Mouse (Mus musculus) v-Abl transformed pro-B cells (cell line): ENCODE measurements around the gene Rbbp7.

Experiments used
- in situ Hi-C, 2 experiments: fragments of 400-800 bp; cut with MboI; formaldehyde crosslinking; loops; one replicate each; pipeline ENCODE4 v1.15.1; 2025; ENCODE audit not compliant: unreplicated experiment in 2 of 2

Gene Rbbp7

DNA sequence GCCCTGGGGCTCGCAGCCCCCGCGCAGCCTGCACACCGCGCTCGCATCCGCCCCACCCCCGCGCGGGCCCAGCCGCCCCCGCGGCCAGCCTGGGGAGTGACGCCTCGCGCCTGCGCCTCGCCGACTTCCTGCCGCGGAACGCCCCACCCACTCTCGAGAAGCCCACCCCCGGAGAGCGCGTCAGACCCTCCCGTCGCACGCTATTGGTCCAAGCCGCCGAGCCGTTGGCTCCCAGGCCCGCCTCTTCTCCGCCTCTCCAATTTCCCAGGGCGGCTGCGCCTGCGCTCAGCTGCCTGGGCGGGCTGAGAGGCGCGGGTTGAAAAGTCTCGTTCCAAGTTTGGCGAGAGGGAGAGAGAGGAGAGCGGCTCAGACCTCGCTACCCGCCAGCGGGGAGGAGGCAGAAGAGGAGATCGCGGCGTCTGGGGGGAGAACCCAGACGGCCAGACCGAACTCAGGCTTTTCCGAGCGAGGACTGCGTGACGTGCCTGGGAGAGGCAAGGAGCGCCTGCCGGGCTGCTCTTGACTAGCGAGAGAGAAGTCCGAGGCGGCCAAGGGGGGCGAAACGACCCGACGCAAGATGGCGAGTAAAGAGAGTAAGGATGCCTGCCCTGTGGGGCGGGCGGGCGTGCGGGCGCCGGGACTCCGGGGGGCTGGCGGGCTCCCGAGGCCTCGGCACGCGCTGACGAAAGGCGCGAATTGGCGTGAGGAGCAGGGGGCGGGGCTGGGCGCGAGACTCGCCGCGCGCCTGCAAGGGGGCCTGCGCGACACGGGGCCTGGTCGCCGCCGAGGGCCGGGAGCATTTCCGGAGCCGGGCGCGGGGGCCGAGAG is at the start of gene Rbbp7:
TSS of gene Rbbp7 (plus strand) at position 288 of the 828 bp plus-strand sequence.
- in situ Hi-C loops: loop anchor here (10.0 to 25.0 kb wide), 2 partner anchors 1194 to 1202 kb away; partner anchors contain the start of gene Zrsr2 (in 2 of the 2)

DNA sequence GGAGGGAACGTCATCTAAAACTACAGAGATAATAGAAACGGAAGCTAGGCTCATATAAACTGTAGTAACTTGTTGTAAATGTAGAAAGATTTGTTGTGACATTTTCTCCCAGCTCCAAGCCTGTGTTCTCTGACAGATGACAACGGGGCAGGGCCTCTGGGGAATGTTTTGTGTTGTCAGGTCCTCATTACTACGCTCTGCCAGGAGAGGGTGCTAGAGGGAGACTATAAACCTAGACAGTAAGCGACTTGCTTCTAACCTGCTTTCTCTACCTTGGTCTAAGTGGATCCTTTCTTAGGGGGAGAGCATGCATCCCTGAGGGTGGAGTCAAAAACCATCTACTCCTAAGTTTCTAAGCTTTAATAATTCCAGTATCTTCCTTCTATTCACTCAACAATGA is 42.4 kb upstream of the Rbbp7 start:
- in situ Hi-C loops: loop anchor here (5.0 to 10.0 kb wide), 3 partner anchors 74 to 157 kb away; no protein-coding TSS in a partner anchor

DNA sequence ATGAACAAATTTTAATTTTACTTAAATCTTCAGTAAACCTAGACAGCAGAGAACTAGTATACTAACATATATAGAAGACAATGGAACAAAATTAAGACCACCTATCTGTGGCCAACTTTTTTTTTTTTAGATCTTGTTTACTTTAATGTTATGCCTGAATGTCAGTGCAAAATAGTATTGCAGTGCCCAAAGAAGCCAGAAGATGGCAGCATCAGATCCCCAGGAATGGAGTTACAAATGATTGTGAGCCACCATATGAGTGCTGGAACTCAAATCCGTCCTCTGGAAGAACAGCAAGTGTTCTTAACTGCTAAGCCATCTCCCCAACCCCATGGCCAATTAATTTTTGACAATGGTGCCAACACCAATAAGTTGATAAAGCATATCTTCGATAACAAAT is 40.6 kb upstream of the Rbbp7 start:
- in situ Hi-C loops: loop anchor here (5.0 to 10.0 kb wide), 3 partner anchors 73 to 155 kb away; no protein-coding TSS in a partner anchor

DNA sequence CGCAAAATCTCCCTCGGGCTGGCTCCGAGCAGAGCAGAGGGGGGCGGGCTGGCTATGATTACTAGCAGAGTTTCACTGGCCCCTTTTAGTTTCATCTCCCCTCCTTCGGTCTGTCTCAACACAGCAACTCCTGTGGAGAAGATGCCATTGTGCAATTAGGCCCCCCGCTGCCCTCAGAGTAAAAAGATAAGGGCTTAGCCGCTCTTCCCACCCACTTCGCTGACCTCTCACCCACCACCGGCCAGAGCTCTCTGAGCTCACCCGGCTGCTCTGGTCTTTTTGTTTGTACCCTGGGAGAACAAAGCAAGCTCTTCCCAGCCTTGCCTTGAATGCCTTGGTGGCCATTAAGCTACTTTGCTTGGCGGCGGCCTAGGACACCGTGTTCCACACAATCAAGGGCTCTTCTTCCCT is 32.8 kb upstream of the Rbbp7 start:
- in situ Hi-C loops: no loop called here

DNA sequence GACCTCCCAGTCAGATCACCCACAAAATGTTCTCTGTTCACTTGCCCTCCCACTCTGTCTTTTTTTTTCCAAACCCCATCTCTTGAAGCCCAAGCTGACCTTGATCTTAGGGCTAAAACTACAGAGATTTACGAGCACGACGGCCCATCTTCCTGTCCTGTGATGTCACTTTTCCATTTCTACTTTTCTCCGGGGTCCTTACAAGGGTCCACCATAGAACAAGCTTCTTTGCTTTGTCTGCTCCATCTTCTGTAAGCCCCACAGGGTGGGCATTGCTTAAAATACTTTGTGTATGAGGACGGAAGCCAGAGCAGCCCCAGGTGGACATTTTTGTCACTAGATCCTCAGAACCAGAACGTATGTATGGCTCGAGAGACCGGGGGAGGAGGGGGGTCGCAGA is 32.4 kb upstream of the Rbbp7 start:
- in situ Hi-C loops: no loop called here

DNA sequence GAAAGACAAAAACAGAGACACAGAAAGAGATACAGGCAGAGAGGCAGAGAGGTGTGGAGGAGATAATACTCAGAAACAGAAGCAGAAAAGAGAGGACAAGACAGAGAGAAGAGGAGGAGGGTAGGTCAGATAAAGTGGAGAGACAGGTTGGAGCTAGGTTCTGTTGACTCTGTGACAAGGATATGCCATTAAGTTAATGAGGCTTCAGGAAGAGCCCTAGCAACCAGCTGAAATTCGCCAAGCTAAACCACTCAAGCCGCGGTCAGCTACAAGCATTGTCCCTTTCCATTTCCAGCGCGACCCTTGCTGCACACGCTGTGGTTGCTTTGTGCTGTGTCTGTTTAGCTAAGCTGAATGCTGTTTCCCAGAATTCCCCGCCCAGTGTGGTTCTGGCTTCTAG is 32.0 kb upstream of the Rbbp7 start:
- in situ Hi-C loops: no loop called here

DNA sequence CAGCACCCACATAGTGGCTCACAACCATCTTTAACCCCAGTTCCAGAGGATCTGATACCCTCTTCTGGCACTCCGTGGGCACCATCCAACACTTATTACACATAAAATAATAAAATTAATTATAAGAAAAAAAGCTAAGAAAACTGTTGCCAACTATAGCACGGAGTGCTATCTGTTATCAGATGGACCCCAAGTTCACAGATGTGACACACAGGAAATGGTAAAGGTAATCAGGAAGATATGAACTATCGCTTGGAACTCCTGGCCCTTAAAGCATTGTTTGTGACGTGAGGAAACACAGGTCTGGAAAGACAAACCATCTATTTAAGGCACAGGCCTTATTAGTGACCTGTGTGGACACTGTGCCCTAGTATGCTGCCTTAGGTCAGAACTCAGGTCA is 30.2 kb upstream of the Rbbp7 start:
- in situ Hi-C loops: no loop called here

DNA sequence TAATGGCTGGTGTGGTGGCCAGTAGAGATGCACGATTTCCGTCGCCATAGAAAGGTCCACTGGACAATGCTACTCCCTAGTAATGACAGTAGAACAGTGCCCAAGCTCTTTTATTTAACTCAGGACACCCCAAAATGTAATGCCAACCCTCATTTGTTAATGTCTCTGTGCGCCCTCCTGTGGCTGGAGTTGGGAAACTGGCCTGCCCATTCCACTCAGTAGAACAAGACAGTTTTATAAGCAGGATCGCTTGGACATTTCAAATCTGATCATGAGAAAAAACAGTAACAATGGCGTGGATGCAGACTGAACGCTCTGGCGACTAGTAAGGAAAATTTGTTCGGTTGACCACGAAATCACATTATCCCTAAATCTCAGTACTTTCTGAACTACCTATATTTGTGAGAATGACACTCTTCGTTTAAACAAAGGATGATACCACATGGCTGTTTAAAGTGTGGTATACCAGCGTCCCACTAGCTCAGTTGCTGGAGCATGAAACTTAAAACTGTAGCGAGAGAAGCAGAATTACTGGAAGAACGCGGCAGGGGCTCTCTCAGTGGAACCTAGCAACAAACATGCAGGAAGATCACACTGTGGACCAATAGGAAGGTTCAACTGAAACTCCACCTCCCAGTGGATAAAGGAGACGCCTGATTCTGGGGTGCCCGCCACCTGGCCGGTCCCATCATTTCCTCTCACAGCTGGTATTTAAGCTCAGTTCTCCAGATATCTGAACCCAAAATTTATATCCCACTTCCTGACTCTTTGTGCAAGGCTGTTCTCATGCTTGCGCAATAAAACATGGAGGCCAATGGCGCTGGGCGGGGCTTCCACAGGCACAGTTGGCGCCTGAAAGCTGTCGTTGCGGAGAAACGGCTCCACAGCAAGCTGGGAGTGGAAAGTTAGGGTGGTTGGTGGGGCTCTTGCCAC is 24.9 kb upstream of the Rbbp7 start:
- in situ Hi-C loops: no loop called here

DNA sequence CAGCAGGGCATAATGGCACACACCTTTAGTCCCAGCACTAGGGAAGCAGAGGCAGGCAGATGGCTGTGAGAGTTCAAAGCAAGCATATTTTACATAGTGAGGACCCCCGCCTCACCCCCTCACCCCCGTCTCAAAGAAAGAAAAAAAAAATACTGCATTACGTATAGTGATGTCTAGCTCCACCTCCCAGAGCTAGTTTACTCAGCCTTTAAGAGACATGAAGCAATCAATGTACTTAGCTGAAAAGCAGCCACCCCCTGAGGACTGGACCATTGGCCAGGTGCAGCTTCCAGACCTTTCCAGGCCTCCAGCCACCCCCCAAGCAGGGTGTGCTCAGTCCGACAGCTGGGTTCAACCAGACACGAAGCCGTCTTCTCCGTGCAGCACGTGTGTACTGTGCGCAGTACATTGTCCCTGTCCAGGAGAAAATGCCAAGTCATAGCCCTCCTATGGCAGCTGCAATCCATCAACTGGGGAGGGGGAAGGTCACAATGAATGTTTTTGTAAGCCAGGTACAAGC is 24.0 kb upstream of the Rbbp7 start:
- in situ Hi-C loops: no loop called here

DNA sequence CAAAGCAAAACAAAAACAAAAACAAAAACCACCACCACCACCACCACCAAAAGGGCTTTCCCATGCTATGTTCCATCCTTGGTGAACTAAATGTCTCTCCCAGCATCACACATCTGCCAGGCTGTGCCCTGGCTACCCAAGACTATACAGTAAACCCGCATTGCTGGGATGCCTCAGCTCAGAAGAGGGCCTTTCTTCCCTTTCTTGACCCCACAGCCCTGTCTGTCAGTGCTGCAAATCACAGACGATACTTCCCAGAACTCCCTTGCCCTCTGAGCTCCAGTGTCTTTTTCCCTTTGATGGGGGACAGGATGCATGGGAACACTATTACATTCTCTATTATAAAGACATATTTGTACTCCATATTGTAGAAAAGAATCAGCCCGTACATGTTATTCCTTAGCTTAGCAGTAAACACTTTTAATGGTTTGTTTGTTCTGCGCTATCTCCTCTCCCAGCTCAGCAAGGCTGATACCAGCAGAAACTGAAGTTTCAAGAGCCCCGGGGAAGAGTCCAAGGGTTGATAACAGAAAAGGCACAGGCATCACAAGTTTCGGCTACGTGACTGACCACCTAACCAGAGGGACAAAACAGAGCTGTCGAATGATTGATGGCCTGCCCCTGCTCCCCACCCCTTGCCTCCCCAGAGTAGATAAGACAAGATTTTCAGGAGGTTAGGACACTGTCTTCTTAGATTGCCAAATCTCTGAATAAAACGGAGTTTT is 11.3 kb upstream of the Rbbp7 start:
- in situ Hi-C loops: no loop called here

DNA sequence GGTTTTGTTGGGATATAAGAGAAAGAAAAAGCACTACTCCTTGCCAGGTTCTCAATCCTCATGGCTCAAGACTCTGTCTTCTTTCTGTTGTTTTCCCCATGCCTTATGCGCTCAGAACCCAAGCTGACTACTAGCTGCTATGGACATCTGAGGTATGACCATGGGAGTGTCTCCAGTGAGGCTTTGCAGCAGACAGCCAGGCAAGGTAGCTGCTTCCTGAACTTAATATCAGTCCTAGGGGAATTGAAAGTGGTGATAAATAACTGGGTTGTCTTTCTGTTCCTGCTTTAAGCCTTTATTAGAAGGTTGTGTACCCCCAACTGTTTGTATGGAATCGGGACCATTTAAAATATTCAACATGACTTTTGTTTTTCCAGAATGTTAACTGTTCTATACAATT is 7.8 kb upstream of the Rbbp7 start:
- in situ Hi-C loops: loop anchor here in 1 of 2 experiments (25.0 kb wide), 1 partner anchor 1210 kb away; the partner anchor contains the start of gene Zrsr2

DNA sequence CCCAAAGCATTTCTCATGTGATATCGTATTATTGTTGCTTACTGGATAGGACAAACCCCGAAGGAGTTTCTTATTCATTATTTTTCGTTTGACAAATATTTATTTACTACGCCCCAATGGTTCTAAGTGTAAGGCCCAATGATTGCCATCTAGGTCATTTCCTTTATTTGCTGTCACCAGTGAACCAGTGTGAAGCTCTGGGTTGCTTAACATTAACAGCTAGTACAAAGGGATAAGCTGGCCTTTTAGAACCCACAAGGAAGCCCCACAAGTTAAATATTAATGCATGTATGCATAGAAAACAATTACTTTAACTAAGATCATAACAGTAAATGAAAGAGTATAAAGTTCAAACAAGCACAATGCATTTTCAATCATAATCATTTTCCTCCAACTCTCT is 5.9 kb upstream of the Rbbp7 start:
- in situ Hi-C loops: loop anchor here in 1 of 2 experiments (25.0 kb wide), 1 partner anchor 1208 kb away; the partner anchor contains the start of gene Zrsr2

DNA sequence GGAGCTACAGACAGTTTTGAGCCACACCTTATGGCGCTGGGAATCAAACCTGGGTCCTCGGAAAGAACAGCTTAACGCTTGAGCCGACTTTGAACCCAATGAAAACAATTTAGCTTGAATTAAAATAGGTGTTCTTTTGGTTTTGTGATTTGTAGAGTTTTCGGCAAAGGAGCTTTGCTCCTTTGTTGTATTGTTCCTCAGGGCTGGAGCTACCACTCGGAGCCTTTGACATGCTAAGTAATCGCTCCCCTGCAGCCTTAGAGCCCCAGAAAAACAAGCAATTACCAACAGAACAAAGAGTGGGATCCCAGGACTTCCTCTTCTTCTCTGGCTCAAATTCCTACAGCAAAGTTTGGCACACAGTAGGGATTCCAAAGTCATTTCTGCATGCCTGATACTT is 4.1 kb upstream of the Rbbp7 start:
- in situ Hi-C loops: loop anchor here in 1 of 2 experiments (25.0 kb wide), 1 partner anchor 1206 kb away; the partner anchor contains the start of gene Zrsr2

DNA sequence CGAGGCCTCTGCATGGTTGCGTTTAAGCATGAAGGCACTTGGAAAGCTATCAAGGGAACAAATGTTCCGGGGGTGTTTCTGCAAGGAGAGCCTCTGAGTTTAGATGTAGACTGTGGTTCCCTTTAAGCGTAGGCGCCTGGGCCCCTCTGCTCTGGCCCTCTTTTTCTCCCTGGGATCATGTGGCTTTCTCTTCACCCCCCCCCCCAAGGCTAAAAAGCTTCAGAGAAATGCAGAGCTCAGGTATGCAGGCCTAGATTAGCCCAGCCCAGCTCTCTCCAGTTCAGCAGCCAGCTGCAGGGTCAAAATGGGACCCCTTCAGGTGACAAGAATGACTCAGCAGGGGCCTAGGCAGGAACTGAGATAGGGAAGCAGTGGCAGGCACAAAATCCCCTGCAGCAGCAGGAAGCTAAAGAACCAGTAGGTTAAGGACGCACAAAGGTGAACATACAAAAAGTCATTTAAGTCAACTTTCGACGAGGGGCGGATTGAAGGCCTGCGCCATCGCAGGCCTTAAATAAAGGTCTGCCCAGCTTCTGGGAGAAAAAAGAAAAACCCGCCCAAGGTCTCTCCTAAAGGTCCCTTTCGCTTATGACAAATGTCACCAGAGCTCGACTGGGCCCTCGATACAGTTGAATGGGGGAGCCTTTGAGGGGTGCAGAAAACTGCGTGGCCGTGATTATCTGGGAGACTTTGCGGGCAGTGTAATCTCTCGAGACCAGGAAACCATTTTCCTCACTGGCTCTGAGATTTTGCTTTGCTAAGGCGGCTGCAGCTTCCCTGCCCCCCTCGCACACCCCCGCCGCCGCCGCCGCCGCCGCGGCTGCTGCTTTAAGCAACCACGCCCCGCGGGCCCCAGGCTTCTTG is 719 bp upstream of the Rbbp7 start:
- in situ Hi-C loops: loop anchor here (10.0 to 25.0 kb wide), 2 partner anchors 1195 to 1203 kb away; partner anchors contain the start of gene Zrsr2 (in 2 of the 2)

DNA sequence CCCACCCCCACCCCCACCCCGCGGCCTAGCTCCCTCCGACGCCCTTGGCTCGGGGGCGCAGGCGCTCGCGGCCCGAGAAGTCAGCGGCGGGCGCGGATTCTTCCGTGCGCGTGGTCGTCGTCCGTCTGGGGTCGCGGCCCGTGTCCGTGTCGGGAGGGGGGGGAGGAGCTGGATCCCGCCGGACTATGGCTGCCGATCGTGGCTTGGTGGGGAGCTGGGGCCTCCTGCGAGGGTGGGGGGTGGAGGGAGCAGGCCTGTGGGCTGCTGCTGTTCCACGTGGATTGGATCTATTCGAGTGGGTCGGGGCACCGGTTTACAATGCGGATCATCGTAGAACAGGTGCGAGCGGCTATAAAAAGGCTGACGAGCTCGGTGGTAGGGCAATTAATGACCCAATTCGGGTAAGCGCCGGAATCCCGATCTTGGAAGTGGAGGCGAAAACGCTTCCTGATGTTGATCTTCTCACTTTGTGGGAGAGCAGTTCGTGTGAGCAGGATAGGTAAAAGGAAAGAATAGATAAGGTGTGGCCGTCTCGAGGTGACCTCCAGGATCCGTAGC is 835 bp downstream of the Rbbp7 start:
- in situ Hi-C loops: loop anchor here (10.0 to 25.0 kb wide), 2 partner anchors 1194 to 1201 kb away; partner anchors contain the start of gene Zrsr2 (in 2 of the 2)

DNA sequence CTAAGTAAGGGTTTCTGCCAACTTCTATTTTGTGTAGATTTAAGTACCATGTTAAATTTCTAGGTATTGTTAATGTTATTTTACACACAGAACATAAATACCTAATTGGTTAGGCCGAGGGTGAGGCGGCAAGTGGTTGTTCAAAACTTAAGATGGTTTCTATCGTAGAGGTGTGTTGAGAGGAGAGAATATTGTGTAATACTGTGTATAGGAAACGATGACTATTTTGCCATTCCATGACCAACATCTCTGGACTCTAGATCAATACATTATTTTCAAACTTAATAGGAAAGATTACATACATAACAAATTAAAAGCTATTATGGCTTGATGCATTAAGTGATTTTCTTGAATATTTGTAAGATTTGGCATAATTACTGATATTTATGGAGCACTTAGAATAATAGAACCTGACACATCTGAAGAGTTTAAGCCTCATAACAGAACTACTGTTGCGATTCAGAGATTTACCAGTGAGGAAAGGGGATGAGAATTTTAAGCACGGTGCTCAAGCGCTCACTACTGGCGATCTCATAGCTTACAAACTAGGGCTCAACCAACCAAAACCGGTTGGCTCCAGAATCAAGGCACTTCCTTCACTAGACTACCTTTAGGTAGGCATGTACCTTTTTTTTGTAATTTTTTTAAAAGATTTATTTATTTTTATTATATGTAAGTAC is 1.7 kb downstream of the Rbbp7 start:
- in situ Hi-C loops: loop anchor here (10.0 to 25.0 kb wide), 2 partner anchors 1193 to 1200 kb away; partner anchors contain the start of gene Zrsr2 (in 2 of the 2)

DNA sequence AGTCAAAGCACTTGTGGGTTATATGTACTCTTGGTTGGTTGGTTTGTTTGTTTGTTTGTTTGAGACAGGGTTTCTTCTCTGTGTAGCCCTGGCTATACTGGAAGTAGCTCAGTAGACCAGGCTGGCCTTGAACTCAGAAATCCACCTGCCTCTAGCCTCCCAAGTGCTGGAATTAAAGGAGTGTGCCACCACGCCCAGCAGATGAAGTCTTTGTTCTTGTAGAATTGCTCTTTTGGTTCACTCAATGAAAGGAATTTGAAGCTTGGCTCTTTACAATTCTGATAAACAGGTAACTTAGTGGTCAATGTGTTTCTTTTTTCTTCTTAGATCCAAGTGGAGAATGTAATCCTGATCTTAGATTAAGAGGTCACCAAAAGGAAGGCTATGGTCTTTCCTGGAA is 10.5 kb downstream of the Rbbp7 start:
- in situ Hi-C loops: loop anchor here in 1 of 2 experiments (25.0 kb wide), 1 partner anchor 1192 kb away; the partner anchor contains the start of gene Zrsr2

DNA sequence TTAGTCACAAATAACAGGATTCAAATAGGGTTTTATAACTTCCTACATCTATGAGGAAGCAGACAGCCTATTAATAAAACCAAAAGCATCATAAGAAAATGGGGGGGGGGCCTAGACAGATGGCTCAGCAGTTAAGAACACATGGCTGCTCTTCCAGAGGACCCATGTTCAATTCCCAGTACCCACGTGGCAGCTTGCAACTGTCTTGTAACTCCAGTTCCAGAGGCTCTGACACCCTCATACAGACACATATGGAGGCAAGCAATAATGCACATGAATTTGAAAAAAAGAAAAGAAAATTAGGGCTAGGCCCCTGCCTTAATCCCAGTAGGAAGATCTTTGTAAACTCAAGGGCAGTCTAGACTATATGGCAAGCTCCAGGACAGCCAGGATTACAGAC is 28.2 kb downstream of the Rbbp7 start:
- in situ Hi-C loops: no loop called here
